Mouse (Mus musculus): ENCODE data around the gene Nipal4. TPM values are rescaled to one million over a fixed set of nuclear protein-coding genes. Genes with fewer than 3 reads are reported as not detected.

The Nipal4 gene
- polyA plus RNA-seq, 1 experiment from 2014 or later, result 1.6 TPM

DNA sequence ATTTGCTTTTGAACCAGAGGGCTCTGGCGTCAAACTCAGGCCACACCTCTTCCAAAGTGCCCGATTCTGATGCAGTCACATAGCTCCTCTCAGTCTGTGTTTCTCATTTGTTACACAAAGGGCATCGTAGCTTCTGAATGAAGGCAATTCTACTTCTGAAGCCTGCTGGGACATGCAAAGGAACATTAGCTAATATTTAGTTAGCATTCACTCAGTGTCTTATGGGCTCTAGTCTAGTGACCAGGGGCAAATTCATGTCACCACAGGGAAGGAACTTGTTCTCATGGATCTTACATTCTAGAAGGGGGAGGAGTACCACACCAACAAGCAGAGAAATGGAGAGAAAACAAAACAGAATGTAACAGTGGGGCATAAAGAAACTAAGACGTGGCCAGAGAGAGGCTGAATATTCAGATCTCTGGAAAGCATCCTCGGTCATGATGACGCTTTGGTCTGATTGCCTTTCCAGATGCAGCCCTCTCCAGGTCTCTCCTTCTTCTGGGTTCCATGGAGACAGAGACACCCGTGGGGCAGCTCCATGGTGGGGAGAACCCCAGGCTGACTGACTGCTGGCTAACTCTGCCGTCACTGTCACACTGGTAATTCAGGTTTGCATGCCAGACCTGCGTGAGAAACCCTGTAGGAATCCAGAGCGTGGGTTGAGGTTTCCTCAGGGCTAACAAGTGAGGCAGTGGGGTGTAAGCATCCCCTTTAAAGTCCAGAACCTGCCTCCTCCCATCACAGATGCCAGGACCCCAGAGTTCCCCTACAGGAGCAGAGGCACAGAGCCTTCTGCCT is 11.1 kb upstream of the Nipal4 start:
- Histone ChIP-seq H3K9me3 (ENCODE audit: control insufficient read depth, low read length) (no peaks in the 10 kb centered on the region), H3K4me2 (replicated peaks; ENCODE audit: low read depth, low read length) (no peak overlapping the region), H3K9ac (ENCODE audit: low read depth, low read length) (no peak overlapping the region), H3K4me1 (replicated peaks; ENCODE audit: control insufficient read depth, insufficient read depth, low read length) (no peaks in the 10 kb centered on the region), H3K27ac (ENCODE audit: low read depth, low read length) (no peak overlapping the region), H3K4me3 (ENCODE audit: low read depth, low read length) (no peak overlapping the region), H3K36me3 (ENCODE audit: control insufficient read depth, insufficient read depth, low read length) (no peaks in the 10 kb centered on the region), H3K27me3 (ENCODE audit: control insufficient read depth, insufficient read depth, low read length) (no peaks in the 10 kb centered on the region)
- no peak for DNase-seq (ENCODE audit: low spot score)
- 78% methylated on average over 10 of the region's 10 CpGs for WGBS
- no peak for ATAC-seq (ENCODE audit: low FRiP score)

DNA sequence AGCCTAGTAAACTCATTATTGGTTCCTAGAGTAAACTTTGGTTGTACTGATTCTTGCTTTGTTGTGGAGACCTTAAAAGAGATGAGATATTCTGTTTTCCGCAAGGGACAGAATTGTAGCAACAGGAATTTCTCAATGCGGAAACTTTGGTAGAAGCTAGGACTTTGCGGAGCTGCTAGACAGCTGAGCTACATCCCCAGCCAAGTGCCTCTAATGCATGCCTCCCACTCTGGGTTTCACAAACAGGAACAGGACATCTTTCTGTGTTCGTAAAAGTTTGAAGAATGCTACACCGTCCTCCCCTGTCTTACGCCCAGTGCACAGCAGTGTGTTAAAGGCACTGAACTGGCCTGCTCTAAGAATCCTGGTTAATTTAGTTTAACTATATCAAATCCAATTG is 9.8 kb upstream of the Nipal4 start:
- DNase-seq (ENCODE audit: low spot score) (no peak), ATAC-seq (ENCODE audit: low FRiP score) (no peak)
- H3K9me3 ChIP-seq (ENCODE audit: control insufficient read depth, low read length), result no peaks in the 10 kb centered on the region
- H3K36me3 ChIP-seq (ENCODE audit: control insufficient read depth, insufficient read depth, low read length), result no peaks in the 10 kb centered on the region
- no peaks in the 10 kb centered on the region for H3K27me3 ChIP-seq (ENCODE audit: control insufficient read depth, insufficient read depth, low read length)
- no peak overlapping the region for H3K9ac ChIP-seq (ENCODE audit: low read depth, low read length)
- H3K4me3 ChIP-seq (ENCODE audit: low read depth, low read length), result no peak overlapping the region
- no peaks in the 10 kb centered on the region for H3K4me1 ChIP-seq (replicated peaks; ENCODE audit: control insufficient read depth, insufficient read depth, low read length)
- WGBS, result 94% methylated on average over 6 of the region's 6 CpGs
- H3K4me2 ChIP-seq (replicated peaks; ENCODE audit: low read depth, low read length), result no peak overlapping the region
- no peak overlapping the region for H3K27ac ChIP-seq (ENCODE audit: low read depth, low read length)

DNA sequence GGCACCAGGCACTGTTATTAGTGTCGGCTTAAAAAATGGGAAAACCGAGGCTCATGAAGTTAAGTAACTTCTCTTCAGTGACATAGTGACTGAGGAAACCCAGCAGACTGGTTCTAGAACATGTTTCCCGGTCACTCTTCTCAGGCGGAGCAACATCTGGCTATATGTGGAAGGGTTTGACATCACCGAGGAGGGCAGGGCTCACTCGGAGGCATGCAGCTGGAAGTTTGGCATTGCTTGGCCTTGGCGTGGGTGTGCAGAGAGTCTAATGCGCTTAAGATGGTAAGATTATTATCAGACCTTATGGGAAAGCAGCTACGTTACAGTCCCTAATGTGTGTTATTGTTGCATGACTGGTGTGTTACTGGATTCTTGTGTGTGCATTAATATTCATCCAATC is 5.8 kb upstream of the Nipal4 start:
- Histone ChIP-seq H3K4me1 (replicated peaks; ENCODE audit: control insufficient read depth, insufficient read depth, low read length) (no peaks in the 10 kb centered on the region), H3K27me3 (ENCODE audit: control insufficient read depth, insufficient read depth, low read length) (no peaks in the 10 kb centered on the region), H3K9ac (ENCODE audit: low read depth, low read length) (no peak overlapping the region), H3K9me3 (ENCODE audit: control insufficient read depth, low read length) (no peaks in the 10 kb centered on the region), H3K36me3 (ENCODE audit: control insufficient read depth, insufficient read depth, low read length) (no peaks in the 10 kb centered on the region), H3K27ac (ENCODE audit: low read depth, low read length) (no peak overlapping the region), H3K4me3 (ENCODE audit: low read depth, low read length) (no peak overlapping the region), H3K4me2 (replicated peaks; ENCODE audit: low read depth, low read length) (no peak overlapping the region)
- no peak for ATAC-seq (ENCODE audit: low FRiP score)
- 94% methylated on average over 9 of the region's 9 CpGs for WGBS
- DNase-seq (ENCODE audit: low spot score), result no peak

DNA sequence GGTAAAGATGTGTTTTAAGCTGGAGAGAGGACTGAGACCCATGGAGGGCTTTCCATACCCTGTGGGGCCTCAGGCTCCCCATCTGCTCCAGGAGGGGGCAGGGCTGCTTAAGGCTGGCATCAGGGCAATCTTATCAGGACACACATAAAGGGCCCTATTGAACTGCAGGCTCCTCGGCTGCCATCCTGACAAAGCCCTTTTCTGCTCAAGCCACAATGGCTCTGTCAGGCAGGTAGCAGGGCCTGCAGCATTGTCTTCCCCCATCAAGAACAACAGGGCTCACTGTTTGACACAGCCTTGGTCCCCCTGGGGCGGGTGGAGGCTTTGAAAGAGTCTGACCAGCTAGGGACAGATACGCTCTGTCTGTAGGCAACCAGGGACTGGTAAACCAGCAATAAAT is 3.6 kb upstream of the Nipal4 start:
- peaks cover 5% of the 10 kb centered on the region; the same call in 1 of the 2 replicates for H3K27me3 ChIP-seq (ENCODE audit: control insufficient read depth, insufficient read depth, low read length)
- peaks cover 3% of the 10 kb centered on the region; the same call in 1 of the 2 replicates for H3K4me1 ChIP-seq (replicated peaks; ENCODE audit: control insufficient read depth, insufficient read depth, low read length)
- 34% methylated on average over 3 of the region's 3 CpGs for WGBS
- no peaks in the 10 kb centered on the region for H3K36me3 ChIP-seq (ENCODE audit: control insufficient read depth, insufficient read depth, low read length)
- H3K27ac ChIP-seq (ENCODE audit: low read depth, low read length), result no peak overlapping the region
- DNase-seq (ENCODE audit: low spot score), result peak; percentile 11
- H3K4me2 ChIP-seq (replicated peaks; ENCODE audit: low read depth, low read length), result no peak overlapping the region
- no peak for ATAC-seq (ENCODE audit: low FRiP score)
- H3K4me3 ChIP-seq (ENCODE audit: low read depth, low read length), result no peak overlapping the region
- H3K9ac ChIP-seq (ENCODE audit: low read depth, low read length), result no peak overlapping the region
- no peaks in the 10 kb centered on the region for H3K9me3 ChIP-seq (ENCODE audit: control insufficient read depth, low read length)

DNA sequence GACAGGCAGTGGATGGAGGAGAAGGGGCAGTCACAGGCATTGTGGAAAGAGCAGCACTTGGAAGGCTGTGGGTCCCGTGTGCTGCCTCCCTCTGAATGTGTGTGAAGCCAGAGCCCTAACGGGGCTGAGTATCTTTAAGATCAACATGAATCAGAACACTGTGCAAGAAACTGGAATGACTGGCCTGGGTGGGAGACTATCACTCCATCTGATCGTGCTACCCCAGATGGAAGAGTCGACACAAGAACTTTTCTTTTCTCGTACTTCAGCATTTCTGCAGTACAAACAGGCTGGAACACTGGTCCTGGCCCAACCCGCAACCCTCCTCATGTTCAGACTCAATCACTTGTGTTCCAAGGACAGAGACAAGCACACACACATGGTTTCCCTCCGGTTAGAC is 2.2 kb upstream of the Nipal4 start:
- peaks cover 5% of the 10 kb centered on the region; the same call in 1 of the 2 replicates for H3K27me3 ChIP-seq (ENCODE audit: control insufficient read depth, insufficient read depth, low read length)
- H3K4me2 ChIP-seq (replicated peaks; ENCODE audit: low read depth, low read length), result no peak overlapping the region
- H3K4me3 ChIP-seq (ENCODE audit: low read depth, low read length), result no peak overlapping the region
- no peaks in the 10 kb centered on the region for H3K36me3 ChIP-seq (ENCODE audit: control insufficient read depth, insufficient read depth, low read length)
- no peak overlapping the region for H3K9ac ChIP-seq (ENCODE audit: low read depth, low read length)
- peaks cover 3% of the 10 kb centered on the region; the same call in 1 of the 2 replicates for H3K4me1 ChIP-seq (replicated peaks; ENCODE audit: control insufficient read depth, insufficient read depth, low read length)
- no peak for ATAC-seq (ENCODE audit: low FRiP score)
- no peak for DNase-seq (ENCODE audit: low spot score)
- H3K9me3 ChIP-seq (ENCODE audit: control insufficient read depth, low read length), result no peaks in the 10 kb centered on the region
- no peak overlapping the region for H3K27ac ChIP-seq (ENCODE audit: low read depth, low read length)
- WGBS, result 92% methylated on average over 7 of the region's 7 CpGs

DNA sequence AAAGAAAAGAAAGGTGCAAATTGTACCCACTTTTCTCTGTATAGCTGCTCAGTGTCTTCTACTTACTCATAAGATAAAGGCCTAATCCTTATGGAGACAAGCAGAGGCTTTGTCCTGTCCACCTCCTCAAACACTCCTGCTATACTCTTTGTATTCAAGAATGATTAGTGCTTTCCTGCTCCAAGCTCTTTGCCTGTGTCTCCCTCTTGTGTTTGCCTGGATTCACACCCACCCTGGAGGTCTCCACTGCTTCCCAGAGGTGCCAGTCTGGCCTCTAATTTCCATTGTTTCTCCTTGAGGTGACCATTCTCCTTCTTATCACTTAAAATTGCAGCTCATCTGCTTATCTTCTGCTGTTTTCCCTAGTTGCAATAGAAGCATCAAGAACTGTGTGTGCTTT is 8.8 kb downstream of the Nipal4 start:
- H3K9ac ChIP-seq (ENCODE audit: low read depth, low read length), result no peak overlapping the region
- H3K4me3 ChIP-seq (ENCODE audit: low read depth, low read length), result no peak overlapping the region
- H3K4me1 ChIP-seq (replicated peaks; ENCODE audit: control insufficient read depth, insufficient read depth, low read length), result no peaks in the 10 kb centered on the region
- H3K36me3 ChIP-seq (ENCODE audit: control insufficient read depth, insufficient read depth, low read length), result no peaks in the 10 kb centered on the region
- H3K27me3 ChIP-seq (ENCODE audit: control insufficient read depth, insufficient read depth, low read length), result no peaks in the 10 kb centered on the region
- H3K27ac ChIP-seq (ENCODE audit: low read depth, low read length), result no peak overlapping the region
- DNase-seq (ENCODE audit: low spot score), result no peak
- no peak for ATAC-seq (ENCODE audit: low FRiP score)
- H3K9me3 ChIP-seq (ENCODE audit: control insufficient read depth, low read length), result no peaks in the 10 kb centered on the region
- no peak overlapping the region for H3K4me2 ChIP-seq (replicated peaks; ENCODE audit: low read depth, low read length)

DNA sequence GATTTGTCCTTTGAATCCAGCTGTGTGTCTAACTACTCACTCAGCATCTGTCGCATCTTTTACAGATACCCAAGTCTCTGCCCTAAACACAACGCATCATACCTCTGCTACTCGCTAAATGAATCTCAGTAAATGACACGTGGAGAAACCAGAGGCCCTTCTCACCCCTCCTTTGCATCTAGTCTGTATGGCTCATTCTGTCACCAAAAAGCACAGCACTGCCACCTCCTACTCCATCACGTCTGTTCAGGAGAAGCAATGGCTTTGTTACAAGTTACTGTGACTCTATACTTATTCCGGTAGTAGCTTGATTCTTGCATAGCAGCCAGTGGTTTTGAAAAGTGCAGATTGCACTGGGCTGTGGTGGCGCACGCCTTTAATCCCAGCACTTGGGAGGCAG is 9.4 kb downstream of the Nipal4 start:
- DNase-seq (ENCODE audit: low spot score) (no peak), ATAC-seq (ENCODE audit: low FRiP score) (no peak)
- Histone ChIP-seq H3K27me3 (ENCODE audit: control insufficient read depth, insufficient read depth, low read length) (no peaks in the 10 kb centered on the region), H3K4me1 (replicated peaks; ENCODE audit: control insufficient read depth, insufficient read depth, low read length) (no peaks in the 10 kb centered on the region), H3K9me3 (ENCODE audit: control insufficient read depth, low read length) (no peaks in the 10 kb centered on the region), H3K4me2 (replicated peaks; ENCODE audit: low read depth, low read length) (no peak overlapping the region), H3K4me3 (ENCODE audit: low read depth, low read length) (no peak overlapping the region), H3K27ac (ENCODE audit: low read depth, low read length) (no peak overlapping the region), H3K36me3 (ENCODE audit: control insufficient read depth, insufficient read depth, low read length) (no peaks in the 10 kb centered on the region), H3K9ac (ENCODE audit: low read depth, low read length) (no peak overlapping the region)
- 86% methylated on average over 8 of the region's 8 CpGs for WGBS

DNA sequence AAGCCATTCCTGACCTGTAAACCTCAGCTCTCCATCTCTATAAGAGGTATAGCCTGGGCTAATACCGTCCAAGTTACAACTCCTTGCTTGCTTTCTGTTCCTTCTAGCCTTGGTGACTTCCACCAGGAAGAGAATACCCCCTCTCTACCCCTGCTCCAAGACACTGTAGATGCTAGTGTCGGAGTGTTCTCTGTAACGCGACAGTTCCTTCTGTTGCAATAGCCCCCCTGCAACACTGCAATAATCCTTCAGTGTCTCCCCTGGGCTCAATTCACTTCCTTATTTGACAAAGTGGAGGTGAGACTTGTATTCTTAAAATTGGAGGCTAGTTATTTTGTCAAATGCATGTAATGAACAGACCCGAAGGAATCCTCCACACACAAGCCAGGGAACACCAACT is 19.7 kb downstream of the Nipal4 start:
- 92% methylated on average over 5 of the region's 5 CpGs for WGBS
- Histone ChIP-seq H3K27ac (ENCODE audit: low read depth, low read length) (no peak overlapping the region), H3K9me3 (ENCODE audit: control insufficient read depth, low read length) (no peaks in the 10 kb centered on the region), H3K36me3 (ENCODE audit: control insufficient read depth, insufficient read depth, low read length) (no peaks in the 10 kb centered on the region), H3K4me1 (replicated peaks; ENCODE audit: control insufficient read depth, insufficient read depth, low read length) (no peaks in the 10 kb centered on the region), H3K4me3 (ENCODE audit: low read depth, low read length) (no peak overlapping the region), H3K4me2 (replicated peaks; ENCODE audit: low read depth, low read length) (no peak overlapping the region), H3K27me3 (ENCODE audit: control insufficient read depth, insufficient read depth, low read length) (no peaks in the 10 kb centered on the region), H3K9ac (ENCODE audit: low read depth, low read length) (no peak overlapping the region)
- no peak for ATAC-seq (ENCODE audit: low FRiP score)
- DNase-seq (ENCODE audit: low spot score), result no peak

DNA sequence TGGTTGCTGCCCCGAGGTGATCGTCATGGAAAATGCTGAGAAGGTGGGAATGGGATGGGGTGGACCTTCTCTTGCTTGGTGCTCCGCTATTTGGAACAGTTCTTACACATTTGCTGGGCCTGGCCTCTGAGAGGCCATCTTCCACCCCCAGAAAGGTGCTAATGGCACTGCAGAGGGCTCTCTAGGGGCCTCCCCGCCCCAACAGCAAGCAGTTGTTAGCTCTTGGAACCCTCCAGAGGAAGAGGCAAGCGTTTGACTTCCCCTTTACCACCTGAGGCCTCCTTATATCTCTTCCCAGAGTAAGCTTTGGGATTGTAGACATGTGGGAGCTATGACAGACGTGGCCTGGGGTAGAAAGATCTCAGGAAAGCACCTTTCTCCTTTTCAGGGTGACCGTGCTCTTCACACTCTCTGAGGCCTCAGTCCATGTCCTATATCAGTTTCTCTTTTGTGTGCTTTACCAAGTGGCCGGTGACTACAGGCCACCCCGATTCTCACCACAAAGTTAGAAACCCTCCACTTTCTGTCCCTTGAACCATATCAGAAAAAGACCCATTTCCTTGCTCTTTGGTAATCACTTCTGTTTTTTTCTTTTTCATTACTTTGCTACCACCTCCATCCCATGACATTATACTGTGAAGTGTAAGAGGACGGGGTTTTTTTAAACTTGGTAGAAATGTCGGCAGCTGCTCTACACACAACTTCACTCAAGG is 21.0 kb downstream of the Nipal4 start:
- no peaks in the 10 kb centered on the region for H3K27me3 ChIP-seq (ENCODE audit: control insufficient read depth, insufficient read depth, low read length)
- no peak overlapping the region for H3K9ac ChIP-seq (ENCODE audit: low read depth, low read length)
- H3K4me2 ChIP-seq (replicated peaks; ENCODE audit: low read depth, low read length), result no peak overlapping the region
- no peaks in the 10 kb centered on the region for H3K36me3 ChIP-seq (ENCODE audit: control insufficient read depth, insufficient read depth, low read length)
- H3K4me3 ChIP-seq (ENCODE audit: low read depth, low read length), result no peak overlapping the region
- H3K27ac ChIP-seq (ENCODE audit: low read depth, low read length), result no peak overlapping the region
- H3K4me1 ChIP-seq (replicated peaks; ENCODE audit: control insufficient read depth, insufficient read depth, low read length), result no peaks in the 10 kb centered on the region
- WGBS, result 84% methylated on average over 11 of the region's 11 CpGs
- no peaks in the 10 kb centered on the region for H3K9me3 ChIP-seq (ENCODE audit: control insufficient read depth, low read length)
- no peak for DNase-seq (ENCODE audit: low spot score)
- ATAC-seq (ENCODE audit: low FRiP score), result no peak
